Mouse (Mus musculus) liver, embryonic 16.5 days (tissue): ENCODE measurements around the gene Arvcf. TPM values are rescaled to one million over a fixed set of nuclear protein-coding genes. Genes with fewer than 3 reads are reported as not detected.

Experiments
- ATAC-seq: fragments of 200-750 bp; cut with Nextera tagmentation; 2 replicates; pipeline ENCODE4 v1.8.0; 2017; ENCODE audit warnings: low read depth, mild to moderate bottlenecking, moderate number of reproducible peaks, moderate library complexity
- H3K27ac ChIP-seq: fragments of 300-500 bp; sonication (generic); 2 replicates; pipeline ENCODE4 v1.5.1; 2014; ENCODE audit warnings: mild to moderate bottlenecking, low read length
- H3K27me3 ChIP-seq: fragments of 300-500 bp; sonication (generic); 2 replicates; pipeline ENCODE4 v1.6.1; 2014; ENCODE audit warnings: low read depth, low read length, mixed read lengths; ENCODE audit not compliant: control insufficient read depth, insufficient read depth
- H3K36me3 ChIP-seq: fragments of 300-500 bp; sonication (generic); 2 replicates; pipeline ENCODE4 v1.6.1; 2014; ENCODE audit warnings: mild to moderate bottlenecking; ENCODE audit not compliant: control insufficient read depth, insufficient read depth
- H3K4me1 ChIP-seq: fragments of 300-500 bp; sonication (generic); 2 replicates; pipeline ENCODE4 v1.6.1; 2014; ENCODE audit warnings: low read depth, low read length, mixed read lengths; ENCODE audit not compliant: control insufficient read depth
- H3K4me2 ChIP-seq: fragments of 300-500 bp; sonication (generic); 2 replicates; pipeline ENCODE4 v1.6.1; 2014; ENCODE audit warnings: low read depth, low read length, mixed read lengths
- H3K4me3 ChIP-seq: fragments of 300-500 bp; sonication (generic); 2 replicates; pipeline ENCODE4 v1.5.1; 2014; ENCODE audit warnings: low read depth, mild to moderate bottlenecking, low read length
- H3K9ac ChIP-seq: fragments of 300-500 bp; sonication (generic); 2 replicates; pipeline ENCODE4 v1.6.1; 2014; ENCODE audit warnings: low read depth, low read length
- H3K9me3 ChIP-seq: fragments of 300-500 bp; sonication (generic); replicated peaks from 2 replicates; pipeline ENCODE4 v1.6.1; 2016; ENCODE audit warnings: low read length; ENCODE audit not compliant: control insufficient read depth
- WGBS: fragments of 180-500 bp; shearing (Covaris S2); extraction: QIAGEN DNeasy Blood & Tissue Kit; methylation state at CpG from one replicate; pipeline ENCODE4 v1.1.7; 2014; ENCODE audit not compliant: insufficient replicate concordance; 5-methylcytosine and 5-hydroxymethylcytosine counted together
- polyA plus RNA-seq: library from polyadenylated mRNA; unstranded; fragments of >200 nt; fragmentation: Nextera tagmentation; extraction: Ambion mirVana; gene quantifications from 2 replicates; pipeline ENCODE4 v1.2.1, GENCODE M21; 2015

Arvcf gene
- polyA plus RNA-seq, 1 experiment from 2014 or later: 8.6 TPM

GRCm38 (mm10) chr16:18388583-18389435 lies 40.8 kb downstream of the Arvcf start:
- Histone ChIP-seq H3K4me1 (peaks cover 55% of the 10 kb centered on the region), H3K4me2 (no peak overlapping the region), H3K9me3 (no peaks in the 10 kb centered on the region), H3K27ac (peak overlapping the region; percentile 72), H3K9ac (0 out of 2 replicates have a peak overlapping the region, but pooled peaks have one; percentile 26), H3K4me3 (no peak overlapping the region), H3K36me3 (no peaks in the 10 kb centered on the region), H3K27me3 (no peaks in the 10 kb centered on the region)
- no peak for ATAC-seq
- 66% methylated on average over 14 of the region's 14 CpGs for WGBS

- WGBS: 71% methylated on average over 6 of the region's 6 CpGs
- Histone ChIP-seq H3K4me3 (no peak overlapping the region), H3K36me3 (no peaks in the 10 kb centered on the region), H3K27ac (peak overlapping the region; percentile 42), H3K9ac (no peak overlapping the region), H3K9me3 (no peaks in the 10 kb centered on the region), H3K4me2 (no peak overlapping the region), H3K27me3 (no peaks in the 10 kb centered on the region), H3K4me1 (peaks cover 64% of the 10 kb centered on the region)
- no peak for ATAC-seq
Measured at GRCm38 (mm10) chr16:18390399-18390798, 42.4 kb downstream of the Arvcf start.

GRCm38 (mm10) chr16:18391127-18391526 lies 43.1 kb downstream of the Arvcf start:
- Histone ChIP-seq H3K4me1 (peaks cover 69% of the 10 kb centered on the region), H3K27ac (no peak overlapping the region), H3K9me3 (no peaks in the 10 kb centered on the region), H3K4me3 (no peak overlapping the region), H3K36me3 (no peaks in the 10 kb centered on the region), H3K27me3 (no peaks in the 10 kb centered on the region), H3K9ac (no peak overlapping the region), H3K4me2 (no peak overlapping the region)
- WGBS: 87% methylated on average over 3 of the region's 3 CpGs
- ATAC-seq: no peak

GRCm38 (mm10) chr16:18391728-18392127 lies 43.7 kb downstream of the Arvcf start:
- 62% methylated on average over 3 of the region's 3 CpGs for WGBS
- H3K4me1 ChIP-seq: peaks cover 66% of the 10 kb centered on the region
- H3K27me3 ChIP-seq: no peaks in the 10 kb centered on the region
- H3K9me3 ChIP-seq: no peaks in the 10 kb centered on the region
- H3K9ac ChIP-seq: peak overlapping the region; percentile 77; the same call in 1 of the 2 replicates
- H3K27ac ChIP-seq: no peak overlapping the region; the same call in 1 of the 2 replicates
- ATAC-seq: no peak
- H3K4me3 ChIP-seq: no peak overlapping the region
- no peak overlapping the region for H3K4me2 ChIP-seq
- no peaks in the 10 kb centered on the region for H3K36me3 ChIP-seq

- H3K9ac ChIP-seq: peak overlapping the region; percentile 77
- H3K4me3 ChIP-seq: peak overlapping the region; percentile 78
- H3K36me3 ChIP-seq: no peaks in the 10 kb centered on the region
- no peaks in the 10 kb centered on the region for H3K27me3 ChIP-seq
- H3K4me1 ChIP-seq: peaks cover 55% of the 10 kb centered on the region
- ATAC-seq: peak; percentile 90
- peak overlapping the region; percentile 66 for H3K27ac ChIP-seq
- WGBS: under 1% methylated on average over 63 of the region's 63 CpGs
- no peaks in the 10 kb centered on the region for H3K9me3 ChIP-seq
- H3K4me2 ChIP-seq: peak overlapping the region; percentile 93
Measured at GRCm38 (mm10) chr16:18392469-18393426, 44.8 kb downstream of the Arvcf start.

- Histone ChIP-seq H3K36me3 (no peaks in the 10 kb centered on the region), H3K27ac (no peak overlapping the region), H3K4me2 (peak overlapping the region; percentile 93), H3K4me1 (peaks cover 47% of the 10 kb centered on the region), H3K27me3 (no peaks in the 10 kb centered on the region), H3K4me3 (peak overlapping the region; percentile 78), H3K9me3 (no peaks in the 10 kb centered on the region), H3K9ac (peak overlapping the region; percentile 77)
- WGBS: 36% methylated on average over 5 of the region's 5 CpGs
- ATAC-seq: no peak
Measured at GRCm38 (mm10) chr16:18393595-18393994, 45.6 kb downstream of the Arvcf start.

GRCm38 (mm10) chr16:18394056-18394455 lies 46.1 kb downstream of the Arvcf start:
- Histone ChIP-seq H3K9me3 (no peaks in the 10 kb centered on the region), H3K9ac (no peak overlapping the region), H3K4me2 (no peak overlapping the region), H3K4me3 (no peak overlapping the region), H3K27me3 (no peaks in the 10 kb centered on the region), H3K4me1 (peaks cover 42% of the 10 kb centered on the region), H3K36me3 (no peaks in the 10 kb centered on the region), H3K27ac (no peak overlapping the region)
- 61% methylated on average over 3 of the region's 3 CpGs for WGBS
- ATAC-seq: no peak

GRCm38 (mm10) chr16:18394777-18395619 lies 47.0 kb downstream of the Arvcf start:
- Histone ChIP-seq H3K4me3 (no peak overlapping the region), H3K4me1 (peaks cover 38% of the 10 kb centered on the region), H3K27me3 (no peaks in the 10 kb centered on the region), H3K36me3 (no peaks in the 10 kb centered on the region), H3K9me3 (no peaks in the 10 kb centered on the region), H3K27ac (no peak overlapping the region), H3K9ac (no peak overlapping the region), H3K4me2 (no peak overlapping the region)
- no peak for ATAC-seq
- 58% methylated on average over 11 of the region's 11 CpGs for WGBS
